Mouse (Mus musculus): ENCODE results near the gene Fgb.

Gene Fgb

DNA sequence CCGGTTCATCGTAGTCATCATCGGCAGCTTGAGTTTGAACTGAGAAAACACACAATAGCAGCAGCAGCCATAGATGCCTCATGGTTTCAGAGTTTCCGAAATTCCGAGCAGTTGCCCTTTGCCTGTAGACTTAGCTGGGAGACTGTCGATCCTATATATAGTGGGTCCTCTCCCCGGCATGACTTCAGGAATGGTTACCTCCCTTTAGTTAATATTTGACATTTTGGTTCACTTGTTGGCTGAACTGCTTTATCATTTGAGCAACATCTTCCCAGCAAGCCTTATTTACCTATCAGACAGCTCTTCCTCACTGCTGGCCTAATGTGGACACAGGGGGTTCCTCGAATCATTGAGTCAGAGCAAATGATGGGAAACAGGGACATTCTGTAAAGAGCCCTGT, at the start of gene Fgb:
Fgb (minus strand) TSS at position 184 of the 400 bp plus-strand sequence.
- no peak for DNase-seq (ENCODE audit: low read depth, low spot score)

DNA sequence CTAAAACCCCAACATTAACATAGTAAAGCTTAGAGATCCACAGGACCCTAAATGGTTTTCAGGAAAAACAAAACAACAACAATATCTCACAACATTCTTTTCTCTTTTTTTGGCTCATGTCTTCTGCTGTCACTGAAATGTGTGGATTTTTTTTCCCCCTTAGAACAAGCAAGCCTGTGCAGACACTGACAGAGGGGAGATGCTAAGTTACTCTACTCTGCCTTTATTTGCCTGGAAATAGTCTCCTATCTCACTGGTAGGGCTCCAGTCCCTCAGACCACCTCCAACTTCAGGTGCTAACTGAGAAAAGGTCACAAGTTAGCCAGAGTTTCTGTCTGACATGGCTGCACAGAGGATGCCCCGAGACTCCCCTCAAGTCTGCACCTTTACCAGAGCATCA, 49.5 kb upstream of the Fgb start:
- DNase-seq (ENCODE audit: low read depth, low spot score) = no peak

DNA sequence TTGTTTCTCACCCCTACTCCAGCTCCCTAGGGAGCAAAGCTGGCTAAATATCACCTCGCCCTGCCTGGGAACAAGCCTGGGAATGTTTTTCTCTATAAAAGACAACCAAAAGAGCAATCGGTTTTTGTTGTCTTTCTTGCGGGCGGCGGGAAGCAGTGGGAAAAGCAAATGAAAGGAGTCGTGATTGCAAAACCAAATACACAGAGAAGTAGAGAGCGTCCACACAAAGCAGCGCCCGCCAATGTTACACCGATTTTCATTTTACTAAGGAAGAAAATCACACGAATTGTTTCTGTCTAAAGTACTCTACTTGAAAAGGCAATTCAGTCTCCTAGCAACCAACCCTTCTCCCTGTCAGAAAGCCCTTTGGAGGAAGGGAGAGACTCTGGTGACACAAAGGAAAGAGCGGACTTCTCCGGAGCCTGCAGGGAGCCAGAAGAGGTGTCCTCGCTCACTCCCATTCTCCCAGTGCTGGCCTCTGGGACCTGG, 48.9 kb upstream of the Fgb start:
- DNase-seq (ENCODE audit: low read depth, low spot score) = no peak

DNA sequence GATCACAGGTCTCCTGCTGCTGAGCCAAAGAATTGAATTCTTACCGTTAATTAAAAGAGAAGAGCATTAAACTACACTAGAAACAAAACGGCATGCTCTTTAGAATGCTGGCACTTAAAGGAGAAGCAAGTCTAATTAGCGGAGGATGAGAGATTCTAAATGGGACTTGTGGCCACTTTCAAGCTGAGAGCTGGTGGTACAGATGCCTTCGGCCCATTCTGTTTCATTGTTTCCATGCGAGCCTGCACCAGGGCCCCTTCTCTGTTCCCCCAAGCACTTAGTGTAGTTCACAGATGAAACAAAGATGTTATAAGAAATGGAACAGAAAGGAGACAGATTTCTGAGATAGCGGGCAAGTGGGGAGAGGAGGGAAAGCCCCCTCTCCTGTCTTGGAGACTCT, 47.9 kb upstream of the Fgb start:
- no peak for DNase-seq (ENCODE audit: low read depth, low spot score)

DNA sequence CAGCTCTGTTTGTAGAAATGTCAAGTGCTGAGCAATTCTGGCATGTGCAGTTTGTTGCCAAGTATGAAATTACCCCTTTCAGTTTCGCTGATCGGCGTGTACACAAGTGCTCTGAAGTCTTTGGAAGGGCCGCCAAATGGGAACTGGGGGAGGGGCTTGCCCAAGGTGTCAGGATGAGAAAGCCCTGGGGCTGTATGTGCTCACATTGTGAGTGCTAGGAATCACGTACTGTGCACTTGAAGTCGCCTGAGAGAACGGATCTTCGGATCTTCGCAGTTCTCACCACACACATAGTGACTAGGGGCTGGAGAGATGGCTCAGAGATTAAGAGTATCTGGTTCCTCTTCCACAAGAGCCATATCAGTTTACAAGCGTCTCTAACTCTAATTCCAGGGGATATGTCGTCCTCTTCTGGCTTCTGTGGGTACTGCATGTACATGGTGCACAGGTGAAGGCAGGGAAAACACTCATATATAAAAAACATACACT, 30.9 kb upstream of the Fgb start:
- peak; percentile 55 for DNase-seq (ENCODE audit: low read depth, low spot score)

DNA sequence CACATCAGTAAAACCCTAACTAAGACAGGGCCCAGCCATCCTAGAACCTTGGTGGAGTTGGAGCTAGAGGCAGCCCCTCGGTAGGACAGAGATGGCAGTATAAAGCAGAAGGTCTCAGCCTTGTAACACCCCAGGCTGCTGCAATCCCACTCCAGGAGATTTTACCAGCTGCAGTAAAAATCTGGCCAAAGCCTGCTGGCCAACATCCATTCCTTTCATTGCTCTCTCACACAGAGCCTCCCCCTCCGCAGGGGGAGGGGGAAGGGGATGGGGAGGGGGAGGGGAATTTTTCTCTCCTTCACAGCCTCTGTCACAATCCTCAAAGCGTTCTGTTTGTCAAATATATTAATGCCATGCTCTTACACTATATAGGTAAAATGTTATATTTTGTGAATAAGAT, 26.9 kb upstream of the Fgb start:
- DNase-seq (ENCODE audit: low read depth, low spot score) = no peak

DNA sequence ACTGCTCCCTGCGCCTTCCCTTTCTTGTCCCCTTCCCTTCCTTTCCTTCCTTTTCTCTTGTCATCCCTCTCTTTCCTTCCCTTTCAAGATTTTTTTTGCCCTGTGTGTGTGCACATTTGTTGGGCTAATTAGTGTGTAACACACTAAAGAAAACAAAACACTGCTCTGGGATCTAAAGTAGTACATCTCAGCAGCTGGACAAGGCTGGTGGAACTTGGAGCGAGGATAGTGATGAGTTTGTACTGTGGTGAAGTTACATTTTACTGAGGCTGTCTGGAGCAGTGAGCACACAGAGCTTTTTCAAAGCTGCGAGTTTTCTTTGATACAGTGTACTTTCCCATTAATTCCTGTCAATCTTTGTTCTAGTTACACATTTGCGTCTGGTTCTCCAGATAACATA, 20.6 kb upstream of the Fgb start:
- DNase-seq (ENCODE audit: low read depth, low spot score) = no peak

DNA sequence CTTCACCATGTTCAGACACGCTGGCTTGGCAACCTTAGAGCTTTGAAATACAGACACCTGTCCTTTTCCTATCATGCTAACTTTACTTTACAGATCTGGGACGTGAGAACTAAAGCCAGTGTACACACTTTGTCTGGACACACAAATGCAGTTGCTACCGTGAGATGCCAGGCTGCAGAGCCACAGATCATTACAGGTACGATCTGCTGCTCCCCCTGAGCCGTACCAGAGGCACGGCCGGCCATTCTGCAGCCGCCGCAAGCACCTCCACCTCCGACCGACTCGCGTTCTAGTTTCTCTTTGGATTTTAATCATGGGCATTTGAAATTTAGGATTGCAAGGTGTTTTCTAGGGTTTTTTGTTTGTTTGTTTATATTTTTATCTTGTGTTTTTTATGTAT, 19.2 kb upstream of the Fgb start:
- no peak for DNase-seq (ENCODE audit: low read depth, low spot score)

DNA sequence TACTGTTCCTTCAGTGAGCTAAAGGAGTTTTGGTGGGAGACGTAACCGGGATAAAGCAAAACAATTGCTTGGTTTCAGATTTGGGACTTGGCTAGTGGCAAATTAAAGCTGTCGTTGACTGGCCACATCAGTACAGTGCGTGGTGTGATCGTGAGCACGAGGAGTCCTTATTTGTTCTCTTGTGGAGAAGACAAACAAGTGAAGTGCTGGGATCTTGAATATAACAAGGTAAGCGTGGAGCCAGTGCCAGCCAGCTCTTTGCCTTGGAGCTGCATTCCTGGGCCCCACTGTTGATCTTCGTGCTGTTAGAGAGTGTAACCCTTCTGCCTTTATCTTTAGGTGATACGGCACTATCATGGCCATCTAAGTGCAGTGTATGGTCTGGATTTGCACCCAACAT, 18.3 kb upstream of the Fgb start:
- DNase-seq (ENCODE audit: low read depth, low spot score) = no peak

DNA sequence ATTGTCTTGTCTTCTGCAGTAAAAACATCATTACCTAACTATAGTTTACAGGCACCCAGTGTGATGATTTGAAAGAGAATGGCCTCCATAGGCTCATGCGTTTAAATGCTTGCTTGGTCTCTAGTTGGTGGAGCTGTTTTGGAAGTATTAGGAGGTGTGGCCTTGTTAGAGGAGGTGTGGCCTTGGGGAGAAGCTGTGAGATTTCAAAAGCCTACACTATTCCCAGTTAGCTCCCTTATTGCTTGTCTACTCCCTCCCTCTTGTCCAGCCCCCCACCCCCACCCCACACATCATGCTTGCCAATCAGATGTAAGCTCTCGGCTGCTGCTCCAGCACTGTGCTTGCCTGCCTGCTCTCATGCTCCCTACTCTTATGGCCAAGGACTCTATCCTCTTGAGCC, 7.4 kb upstream of the Fgb start:
- DNase-seq (ENCODE audit: low read depth, low spot score) = peak; percentile 16

DNA sequence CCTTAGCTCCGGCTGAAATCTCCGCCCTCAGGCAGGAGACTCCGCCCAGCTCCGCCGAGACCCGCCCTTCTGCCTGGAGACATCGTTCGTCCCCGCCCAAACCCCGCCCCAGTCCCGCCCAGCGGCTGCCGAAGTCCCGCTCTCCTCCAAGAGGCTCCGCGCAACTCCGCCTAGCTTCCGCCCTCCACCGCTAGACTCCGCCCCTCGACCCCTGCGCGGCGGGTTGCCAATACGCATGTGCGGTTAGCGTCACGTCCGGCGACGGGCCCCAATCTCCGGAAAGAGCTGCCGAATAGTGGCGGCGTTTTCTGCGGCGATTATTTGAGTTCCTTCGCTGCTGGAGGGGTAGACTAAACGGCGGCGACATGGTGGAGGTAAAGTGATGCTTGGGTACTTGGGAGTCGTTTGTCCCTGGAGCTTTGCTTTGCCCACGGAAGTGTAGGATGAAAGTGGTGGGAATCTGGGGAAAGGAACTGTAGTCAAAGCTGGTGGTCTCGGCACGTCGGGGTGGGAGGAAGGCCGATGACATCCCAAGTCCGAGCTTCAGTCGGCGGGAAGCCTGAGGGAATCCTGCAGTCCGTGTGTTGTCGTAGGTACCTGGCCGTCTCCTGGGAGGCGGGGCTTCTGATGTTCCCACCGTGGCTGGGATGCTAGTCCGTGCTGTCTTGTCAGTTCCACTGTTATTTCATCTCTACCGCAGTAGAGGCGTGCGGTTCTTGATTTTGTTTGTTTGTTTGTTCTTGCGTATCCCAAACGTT, 5.8 kb upstream of the Fgb start, which contains the start of gene Plrg1:
Plrg1 (plus strand) TSS at position 242 of the 758 bp plus-strand sequence.
- DNase-seq (ENCODE audit: low read depth, low spot score) = peak; percentile 97

DNA sequence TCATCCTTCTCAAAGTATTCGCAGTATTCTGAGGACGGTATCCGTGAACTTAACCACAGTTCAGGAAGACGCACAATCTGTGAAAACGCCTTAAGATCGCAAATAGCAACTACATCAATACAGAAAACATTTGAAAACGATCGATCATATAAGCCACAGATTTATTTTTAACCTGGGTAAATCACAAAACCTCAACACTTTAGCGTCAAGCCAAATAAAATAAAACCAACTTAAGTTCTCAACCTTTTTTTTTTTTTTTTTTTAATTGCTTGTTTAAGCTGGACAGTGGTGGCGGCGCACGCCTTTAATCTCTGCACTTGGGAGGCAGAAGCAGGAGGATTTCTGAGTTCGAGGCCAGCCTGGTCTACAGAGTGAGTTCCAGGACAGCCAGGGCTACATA, 5.1 kb upstream of the Fgb start:
- DNase-seq (ENCODE audit: low read depth, low spot score) = no peak

DNA sequence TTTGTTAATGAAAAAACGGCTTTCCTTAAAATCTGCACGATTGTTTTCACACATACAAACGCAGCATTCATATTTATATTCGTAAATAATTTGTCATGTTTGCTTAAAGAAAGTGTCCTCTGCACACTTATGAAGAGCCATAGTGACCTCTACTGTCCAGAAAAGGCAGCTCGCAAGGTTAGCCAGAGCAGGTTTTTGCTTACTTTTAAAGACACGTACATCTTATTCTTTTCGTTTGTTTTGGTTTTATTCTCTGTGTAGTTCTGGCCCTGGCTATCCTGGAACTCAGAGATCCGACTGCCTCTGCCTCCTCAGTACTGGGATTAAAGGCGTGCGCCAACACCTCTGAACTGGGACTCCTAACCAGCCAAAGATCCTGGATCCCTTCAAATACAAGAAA, 4.1 kb upstream of the Fgb start:
- peak; percentile 41 for DNase-seq (ENCODE audit: low read depth, low spot score)

DNA sequence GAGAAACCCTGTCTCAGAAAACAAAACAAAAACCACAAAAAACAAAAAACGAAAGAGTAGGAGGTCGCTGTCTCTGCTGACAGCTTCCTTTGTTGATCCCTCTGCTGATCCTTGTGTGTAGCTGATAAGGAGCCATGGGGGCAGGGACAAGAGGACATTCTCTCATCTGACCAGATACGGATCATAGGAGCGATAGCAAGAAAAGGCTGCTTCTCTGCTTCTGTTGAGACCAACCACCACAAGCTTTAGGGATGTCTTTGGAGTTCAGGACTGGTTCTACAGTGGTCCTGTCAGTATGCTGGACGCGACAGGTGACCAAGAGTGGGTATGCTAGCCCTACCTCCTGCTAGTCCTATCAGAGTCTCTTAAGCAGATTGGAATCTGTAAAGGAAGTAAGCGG, 3.5 kb upstream of the Fgb start:
- no peak for DNase-seq (ENCODE audit: low read depth, low spot score)

DNA sequence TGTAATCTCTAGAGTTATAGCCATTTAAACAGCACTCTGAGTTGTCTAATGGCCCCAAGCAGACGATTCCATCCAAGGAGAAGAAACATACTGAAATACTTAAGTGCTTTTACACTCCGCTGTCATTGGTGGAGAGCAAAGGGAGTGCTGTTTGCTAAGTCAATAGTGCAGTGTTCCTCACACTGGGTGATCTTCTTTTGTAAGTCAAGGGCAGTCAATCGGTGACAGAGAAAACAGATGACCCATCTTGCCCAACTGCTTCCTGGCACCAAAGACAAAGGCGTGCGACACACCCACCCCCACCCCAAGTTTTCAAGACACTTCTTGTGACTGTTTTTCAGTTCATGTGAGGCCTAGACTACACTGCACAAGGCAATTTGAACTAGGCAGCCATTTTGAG, 2.4 kb upstream of the Fgb start:
- DNase-seq (ENCODE audit: low read depth, low spot score) = peak; percentile 27

DNA sequence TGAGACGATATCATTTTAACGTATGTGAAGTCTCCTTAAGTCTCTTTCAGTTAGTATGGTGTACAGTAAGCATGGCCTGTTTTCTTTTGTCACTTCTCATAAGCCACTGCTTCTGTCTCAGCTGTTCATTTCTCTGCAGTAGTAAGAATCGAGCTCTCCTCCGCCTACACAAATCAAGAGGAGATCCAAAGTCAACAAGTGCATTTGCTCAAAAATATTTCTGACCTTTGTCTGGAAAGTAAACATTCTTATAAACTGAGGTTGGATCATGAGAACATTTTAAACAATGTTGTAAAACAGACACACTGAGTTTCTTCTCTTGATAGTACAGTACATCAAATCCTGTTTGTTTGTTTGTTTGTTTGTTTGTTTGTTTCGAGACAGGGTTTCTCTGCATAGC, 998 bp upstream of the Fgb start:
- no peak for DNase-seq (ENCODE audit: low read depth, low spot score)

DNA sequence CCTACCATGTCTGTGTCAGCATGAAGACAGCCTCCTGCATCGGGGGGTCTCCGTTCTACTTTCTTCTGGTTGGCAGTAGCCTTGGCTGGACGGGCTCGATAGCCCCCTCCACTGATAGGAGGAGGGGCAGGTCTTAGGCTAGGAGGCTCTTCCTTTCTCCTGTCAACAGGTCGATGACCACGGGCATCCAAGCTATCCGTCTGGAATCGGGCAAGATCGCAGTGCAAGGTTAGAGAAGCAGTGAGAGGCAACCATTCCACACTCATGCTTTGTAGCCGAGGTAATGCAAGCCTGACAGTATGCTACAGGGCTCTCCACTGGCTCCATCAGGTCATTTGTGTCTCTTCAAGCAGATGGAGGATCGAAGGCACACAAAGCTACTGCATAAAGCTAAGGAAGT, 3.0 kb downstream of the Fgb start:
- no peak for DNase-seq (ENCODE audit: low read depth, low spot score)

DNA sequence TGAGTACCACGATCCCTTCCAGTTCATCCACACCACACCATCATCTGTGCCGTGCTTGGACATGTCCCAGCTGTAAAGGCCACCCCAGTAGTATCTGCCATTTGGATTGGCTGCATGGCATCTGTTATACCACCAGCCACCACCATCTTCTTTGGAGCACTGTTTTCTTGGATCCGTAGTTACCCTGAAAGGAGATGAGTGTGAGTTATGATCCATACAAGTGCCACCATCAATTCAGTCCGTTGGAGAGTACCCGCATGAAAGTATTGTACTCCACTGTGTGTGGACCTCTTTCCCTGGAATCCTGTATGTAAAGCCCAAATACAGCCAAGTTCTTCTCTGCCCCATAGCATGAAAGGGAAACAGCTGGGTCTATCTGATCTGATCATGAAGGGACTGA, 7.2 kb downstream of the Fgb start:
- DNase-seq (ENCODE audit: low read depth, low spot score) = no peak

DNA sequence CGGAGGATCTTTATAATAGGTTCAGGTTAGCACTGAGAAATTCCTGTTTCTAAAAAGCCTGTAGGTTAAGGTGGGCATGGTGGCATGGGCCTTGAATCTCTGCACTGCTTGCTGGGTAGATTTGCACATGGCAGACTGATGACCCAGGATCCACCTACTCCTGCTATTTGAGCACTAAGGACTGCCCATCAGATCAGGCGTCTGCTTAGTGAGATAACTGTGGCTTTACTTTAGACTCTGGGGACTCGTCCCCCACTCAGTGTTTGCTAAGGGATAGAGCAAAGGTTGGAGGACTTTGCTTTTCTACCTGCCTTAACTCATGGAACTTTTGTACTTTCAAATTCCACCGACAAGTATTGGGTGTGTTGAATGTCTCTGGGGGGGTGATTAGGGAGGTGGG, 10.0 kb downstream of the Fgb start:
- no peak for DNase-seq (ENCODE audit: low read depth, low spot score)

DNA sequence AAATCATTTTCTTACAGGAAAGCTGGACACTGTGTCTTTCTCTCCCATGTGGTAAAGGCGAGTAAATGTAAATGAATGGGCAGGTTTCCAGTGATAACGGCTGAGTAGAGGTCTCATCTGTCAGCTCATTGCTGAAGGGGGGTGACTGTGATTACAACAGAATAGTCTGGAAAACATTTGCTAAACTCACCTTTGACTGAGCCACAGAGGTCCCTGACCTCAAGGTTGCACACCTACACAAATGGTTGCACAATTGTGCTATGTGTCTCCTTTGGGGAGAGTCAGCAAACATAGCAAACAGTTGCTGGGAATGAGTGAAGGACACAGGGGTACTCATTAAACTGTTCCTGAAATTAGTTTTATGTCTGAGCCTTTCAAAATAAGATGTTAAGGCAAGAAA, 10.8 kb downstream of the Fgb start:
- DNase-seq (ENCODE audit: low read depth, low spot score) = no peak

DNA sequence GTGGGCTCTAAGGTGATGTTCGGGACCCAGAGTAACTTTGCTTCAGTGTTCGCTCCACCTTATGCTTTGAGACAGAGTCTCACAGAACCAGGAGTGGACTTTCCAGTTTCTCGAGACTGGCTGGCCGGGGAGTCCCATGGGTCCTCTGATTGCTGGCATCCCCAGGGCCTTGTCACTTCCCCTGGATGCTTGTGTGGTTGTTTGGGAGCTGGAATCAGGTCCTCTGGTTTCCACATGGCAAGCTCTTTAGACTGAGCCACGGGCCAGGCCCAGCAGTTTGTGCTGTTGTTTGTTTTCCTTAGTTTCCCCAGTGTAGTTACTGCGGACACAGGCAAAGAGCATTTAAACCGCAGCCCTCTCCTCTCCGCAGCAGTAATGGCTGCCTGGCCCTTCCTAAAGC, 15.9 kb downstream of the Fgb start:
- no peak for DNase-seq (ENCODE audit: low read depth, low spot score)

DNA sequence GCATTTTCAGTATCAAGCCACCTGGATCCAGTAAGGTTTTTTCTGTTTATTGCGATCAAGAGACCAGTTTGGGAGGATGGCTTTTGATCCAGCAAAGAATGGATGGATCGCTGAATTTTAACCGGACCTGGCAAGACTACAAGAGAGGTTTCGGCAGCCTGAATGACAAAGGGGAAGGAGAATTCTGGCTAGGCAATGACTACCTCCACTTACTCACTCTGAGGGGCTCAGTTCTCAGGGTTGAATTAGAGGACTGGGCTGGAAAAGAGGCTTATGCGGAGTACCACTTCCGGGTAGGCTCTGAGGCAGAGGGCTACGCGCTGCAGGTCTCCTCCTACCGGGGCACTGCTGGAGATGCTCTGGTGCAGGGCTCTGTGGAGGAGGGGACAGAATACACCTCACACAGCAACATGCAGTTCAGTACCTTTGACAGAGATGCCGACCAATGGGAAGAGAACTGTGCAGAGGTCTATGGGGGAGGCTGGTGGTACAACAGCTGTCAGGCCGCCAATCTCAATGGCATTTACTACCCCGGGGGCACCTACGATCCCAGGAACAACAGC, 16.8 kb downstream of the Fgb start:
- DNase-seq (ENCODE audit: low read depth, low spot score) = peak; percentile 37

DNA sequence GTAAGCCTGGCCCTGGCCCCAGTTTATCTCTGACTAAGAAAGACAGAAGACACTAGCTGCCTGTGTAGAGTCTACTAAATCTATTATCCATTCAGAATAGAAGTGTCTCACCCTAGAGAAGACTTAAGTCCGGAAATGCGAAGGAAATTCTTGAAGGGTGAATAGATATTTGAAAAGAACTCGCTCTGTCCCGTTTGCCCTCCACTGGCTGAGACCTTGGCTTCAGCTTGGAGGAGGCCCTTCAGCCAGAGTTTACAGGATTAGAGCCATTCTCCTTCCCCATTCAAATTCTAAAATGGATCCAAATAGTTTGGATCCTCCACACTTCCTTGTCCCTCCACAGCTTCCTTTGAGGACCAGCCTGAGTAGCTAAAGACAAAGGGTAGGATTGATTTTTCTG, 19.3 kb downstream of the Fgb start:
- DNase-seq (ENCODE audit: low read depth, low spot score) = peak; percentile 21
